Mouse (Mus musculus) liver, adult 2 months (tissue): ENCODE data around the gene Mtx1.

Source experiments
- CTCF ChIP-seq: fragments of 200-500 bp; IDR thresholded peaks from 2 replicates; pipeline ENCODE4 v1.5.1; 2011; ENCODE audit warnings: low read depth, low read length, control low read depth
- POLR2A ChIP-seq: fragments of 200-500 bp; IDR thresholded peaks from 2 replicates; pipeline ENCODE4 v1.6.1; 2011; ENCODE audit warnings: low read length, control low read depth; ENCODE audit not compliant: insufficient read depth; ENCODE audit errors: extremely low read depth

DNA sequence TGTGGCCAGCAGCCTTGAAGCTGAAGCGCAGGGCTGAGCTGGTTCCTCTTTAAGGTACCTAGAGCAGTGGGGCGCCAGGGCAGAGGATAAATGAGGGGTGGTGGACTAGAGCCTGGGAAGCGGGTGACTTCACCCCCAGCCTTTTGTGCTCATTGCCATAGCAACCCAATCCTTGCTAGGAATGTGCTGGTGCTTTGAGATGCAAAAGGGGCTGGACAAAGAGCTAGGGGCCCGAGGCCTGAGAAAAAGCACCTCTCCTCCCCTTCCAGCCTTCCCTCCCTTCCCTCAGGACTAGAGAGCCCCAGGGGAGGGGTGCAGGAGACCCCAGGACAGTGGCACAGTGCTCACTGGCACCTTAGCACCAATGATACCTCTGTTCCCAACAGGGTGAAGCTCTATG lies 970 bp downstream of the Mtx1 start:
- TF ChIP-seq CTCF (no peak), POLR2A (no peak)
